Mouse (Mus musculus) E14TG2a.4 (cell line): ENCODE measurements around the gene Pbxip1.

Source experiments
- H3K27me3 ChIP-seq: 2 replicates; pipeline ENCODE4 v1.6.1; 2014; ENCODE audit warnings: low read length, control low read depth; ENCODE audit not compliant: insufficient read depth
- H3K36me3 ChIP-seq: 2 replicates; pipeline ENCODE4 v1.6.1; 2014; ENCODE audit warnings: low read length, control low read depth; ENCODE audit not compliant: insufficient read depth
- H3K4me1 ChIP-seq: replicated peaks from 2 replicates; pipeline ENCODE4 v1.6.1; 2014; ENCODE audit warnings: low read depth, low read length, control low read depth
- H3K4me3 ChIP-seq: replicated peaks from 2 replicates; pipeline ENCODE4 v1.5.1; 2014; ENCODE audit warnings: mild to moderate bottlenecking, low read length
- H3K9me3 ChIP-seq: 2 replicates; pipeline ENCODE4 v1.6.1; 2014; ENCODE audit warnings: low read length, control low read depth
- CTCF ChIP-seq: conservative IDR thresholded peaks from 2 replicates; pipeline ENCODE4 v1.5.1; 2014; ENCODE audit warnings: low read length
- NANOG ChIP-seq: IDR thresholded peaks from 2 replicates; pipeline ENCODE4 v1.6.1; 2014; ENCODE audit warnings: borderline replicate concordance, low read length, mixed read lengths
- POU5F1 ChIP-seq: IDR thresholded peaks from 2 replicates; pipeline ENCODE4 v1.6.1; 2014; ENCODE audit warnings: low read length, borderline replicate concordance

Gene Pbxip1

DNA sequence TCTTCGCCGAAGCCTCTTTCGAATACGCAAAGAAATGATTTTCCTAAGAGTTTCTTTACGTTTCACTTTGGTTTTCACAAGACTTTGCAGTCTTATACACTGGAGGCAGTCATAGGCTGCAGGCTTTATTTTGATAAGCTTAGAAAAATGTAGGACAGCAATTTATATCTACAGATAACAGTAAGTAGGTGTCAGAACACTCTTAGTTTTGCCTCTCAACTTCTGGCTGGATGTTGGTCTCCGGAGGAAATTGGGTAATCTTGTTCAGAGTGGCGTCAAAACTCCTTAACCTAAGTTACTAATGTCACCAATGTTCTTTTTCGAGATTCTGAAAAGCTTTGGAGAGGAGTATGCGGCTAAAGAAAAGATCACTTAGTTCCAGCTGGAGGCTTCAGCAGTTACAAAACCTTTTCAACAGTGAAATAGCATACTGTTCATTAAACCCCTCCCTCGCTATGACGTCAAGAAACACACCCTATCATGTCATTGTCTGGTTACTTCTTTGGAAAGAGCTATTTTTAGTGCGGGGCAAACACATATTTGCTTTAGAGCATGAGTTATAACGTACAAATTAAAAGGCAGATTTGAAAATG, 22.0 kb downstream of the Pbxip1 start:
- Histone ChIP-seq H3K27me3 (no peaks in the 10 kb centered on the region), H3K9me3 (no peaks in the 10 kb centered on the region)
- no peak for TF ChIP-seq CTCF
- TF ChIP-seq POU5F1: no peak
- TF ChIP-seq NANOG: no peak

DNA sequence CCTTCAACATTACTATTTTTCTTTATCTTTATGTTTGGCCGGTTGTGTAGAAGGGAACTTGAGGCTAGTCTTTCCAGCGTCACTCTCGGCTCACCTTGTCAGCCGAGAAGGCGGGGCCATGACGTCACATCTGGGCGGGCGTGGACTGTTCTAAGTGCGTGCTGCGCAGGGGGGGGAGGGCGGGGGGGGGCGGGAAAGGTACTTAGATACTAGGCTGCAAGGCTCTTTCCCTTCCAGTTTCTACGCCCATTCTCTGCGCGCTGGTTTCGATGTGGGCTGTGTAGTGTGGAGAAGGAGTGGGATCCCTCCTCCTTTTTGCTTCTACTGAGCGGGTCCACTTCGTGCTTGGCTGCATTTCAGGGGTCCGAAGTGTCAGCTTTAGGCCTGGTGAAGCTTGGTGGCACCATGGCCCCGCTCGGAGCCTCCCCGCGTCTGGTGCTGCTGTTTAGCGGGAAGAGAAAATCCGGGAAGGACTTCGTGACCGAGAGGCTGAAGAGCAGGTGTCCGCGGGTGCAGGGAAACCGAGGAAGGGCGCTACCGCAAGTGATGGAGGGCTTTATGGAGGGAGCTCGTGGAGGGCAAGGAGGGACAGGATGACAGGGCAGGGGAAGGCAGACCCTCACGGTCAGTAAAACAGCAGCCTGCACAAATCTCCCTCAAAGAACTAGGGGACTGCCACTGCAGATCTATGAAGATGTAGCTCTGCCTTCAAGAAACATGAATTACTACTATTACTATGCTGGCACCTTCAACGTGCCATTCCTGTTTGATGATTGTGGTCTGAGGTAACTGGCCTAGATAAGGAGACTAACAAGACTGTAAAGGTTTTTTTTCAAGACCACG, 22.7 kb downstream of the Pbxip1 start:
- Histone ChIP-seq H3K36me3 (peaks cover 26% of the 10 kb centered on the region), H3K27me3 (no peaks in the 10 kb centered on the region), H3K9me3 (no peaks in the 10 kb centered on the region), H3K4me3 (peak overlapping the region; percentile 87), H3K4me1 (peaks cover 59% of the 10 kb centered on the region)
- TF ChIP-seq NANOG (no peak), CTCF (no peak), POU5F1 (no peak)

More for the DNA sequence above, 22.0 kb downstream of the Pbxip1 start:
- Histone ChIP-seq H3K4me1 (peaks cover 59% of the 10 kb centered on the region), H3K36me3 (peaks cover 18% of the 10 kb centered on the region), H3K4me3 (peak overlapping the region; percentile 87)

DNA sequence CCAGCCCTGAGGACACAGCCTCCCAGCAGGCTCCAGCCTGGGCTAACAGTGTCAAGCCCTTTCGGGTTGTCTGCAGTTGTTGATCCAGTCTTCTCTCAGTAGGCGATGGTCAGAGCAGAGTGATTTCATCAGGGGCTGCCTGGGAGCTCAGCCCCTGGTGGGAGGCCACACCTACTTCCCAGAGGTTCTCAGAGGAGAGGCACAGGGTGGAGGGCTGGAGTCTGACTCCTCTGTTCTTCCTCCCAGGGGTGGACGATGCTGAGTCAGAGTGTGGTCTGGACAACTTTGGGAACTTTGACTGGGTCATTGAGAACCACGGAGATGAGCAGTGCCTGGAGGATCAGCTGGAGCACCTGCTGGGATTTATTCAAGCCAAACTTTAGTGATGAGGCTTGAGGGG, 31.8 kb downstream of the Pbxip1 start:
- Histone ChIP-seq H3K4me1 (peaks cover 62% of the 10 kb centered on the region), H3K36me3 (peaks cover 50% of the 10 kb centered on the region), H3K4me3 (peak overlapping the region; percentile 13; the same call in 1 of the 2 replicates), H3K9me3 (no peaks in the 10 kb centered on the region), H3K27me3 (no peaks in the 10 kb centered on the region)
- TF ChIP-seq POU5F1: no peak
- no peak for TF ChIP-seq NANOG
- TF ChIP-seq CTCF: no peak

DNA sequence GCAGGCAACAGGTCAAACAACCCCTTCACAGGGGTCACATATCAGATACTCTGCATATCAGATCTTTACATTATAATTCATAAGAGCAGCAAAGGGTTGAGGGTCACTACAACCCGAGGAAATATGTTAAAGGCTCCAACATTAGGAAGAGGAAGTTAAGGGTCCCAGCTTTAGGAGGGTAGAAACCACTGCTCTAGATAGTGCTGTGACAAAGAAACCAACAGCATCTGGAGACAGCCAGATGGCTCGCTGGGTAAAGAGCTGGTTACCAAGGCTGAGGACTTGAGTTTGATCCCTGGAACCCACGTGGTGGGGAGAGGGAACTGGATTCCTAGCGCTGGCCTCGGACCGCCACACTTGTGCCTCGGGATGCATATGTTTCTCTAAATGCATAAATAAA, 35.8 kb downstream of the Pbxip1 start:
- TF ChIP-seq NANOG: no peak
- TF ChIP-seq POU5F1: no peak
- TF ChIP-seq CTCF: no peak
- H3K9me3 ChIP-seq: no peaks in the 10 kb centered on the region
- H3K4me1 ChIP-seq: peaks cover 40% of the 10 kb centered on the region
- H3K4me3 ChIP-seq: no peak overlapping the region
- peaks cover 26% of the 10 kb centered on the region for H3K36me3 ChIP-seq
- no peaks in the 10 kb centered on the region for H3K27me3 ChIP-seq

DNA sequence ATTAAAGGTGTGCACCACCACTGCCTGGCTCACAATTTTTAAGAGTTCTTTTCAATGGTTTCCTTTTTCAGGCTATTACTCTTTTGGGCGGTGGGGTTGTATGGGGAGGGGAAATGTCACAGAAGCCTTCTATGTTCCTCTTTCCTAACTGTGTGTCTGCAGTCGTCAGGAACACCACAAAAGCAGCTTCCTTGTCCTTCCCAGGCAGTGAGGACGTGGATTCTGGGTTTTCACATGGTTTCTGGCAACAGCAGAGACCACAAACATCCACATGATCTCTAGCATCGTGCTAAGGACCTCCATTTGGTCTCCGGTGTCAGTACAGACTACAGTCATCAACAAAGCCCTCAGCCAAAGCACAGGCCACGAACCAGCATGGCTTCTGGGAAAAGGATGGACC, 37.3 kb downstream of the Pbxip1 start:
- TF ChIP-seq CTCF (no peak), POU5F1 (no peak), NANOG (no peak)
- Histone ChIP-seq H3K36me3 (peaks cover 11% of the 10 kb centered on the region), H3K4me3 (no peak overlapping the region), H3K9me3 (no peaks in the 10 kb centered on the region), H3K4me1 (peaks cover 25% of the 10 kb centered on the region), H3K27me3 (no peaks in the 10 kb centered on the region)

DNA sequence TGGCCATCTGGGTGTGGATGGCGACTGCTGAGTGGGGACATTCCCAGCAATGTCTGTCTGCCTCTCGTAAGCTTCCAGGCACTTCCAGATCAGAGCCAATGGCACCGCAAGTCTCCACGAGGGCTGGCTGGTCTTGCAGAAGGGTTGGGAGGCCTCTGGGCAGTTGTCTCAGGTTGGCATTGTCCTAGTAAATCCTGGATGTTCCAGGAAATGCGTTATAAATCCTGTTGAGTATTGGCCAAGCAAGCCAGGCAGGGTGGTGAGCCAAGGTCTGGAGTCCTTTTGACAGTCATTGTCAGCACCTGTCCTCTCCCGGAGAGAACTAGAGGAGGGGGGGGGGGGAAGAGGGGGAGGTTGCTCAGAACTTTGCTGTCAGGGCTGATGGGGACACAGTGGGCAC, 42.5 kb downstream of the Pbxip1 start:
- Histone ChIP-seq H3K4me1 (peaks cover 15% of the 10 kb centered on the region), H3K9me3 (no peaks in the 10 kb centered on the region), H3K36me3 (no peaks in the 10 kb centered on the region), H3K27me3 (no peaks in the 10 kb centered on the region), H3K4me3 (no peak overlapping the region)
- TF ChIP-seq NANOG (no peak), POU5F1 (no peak), CTCF (no peak)

DNA sequence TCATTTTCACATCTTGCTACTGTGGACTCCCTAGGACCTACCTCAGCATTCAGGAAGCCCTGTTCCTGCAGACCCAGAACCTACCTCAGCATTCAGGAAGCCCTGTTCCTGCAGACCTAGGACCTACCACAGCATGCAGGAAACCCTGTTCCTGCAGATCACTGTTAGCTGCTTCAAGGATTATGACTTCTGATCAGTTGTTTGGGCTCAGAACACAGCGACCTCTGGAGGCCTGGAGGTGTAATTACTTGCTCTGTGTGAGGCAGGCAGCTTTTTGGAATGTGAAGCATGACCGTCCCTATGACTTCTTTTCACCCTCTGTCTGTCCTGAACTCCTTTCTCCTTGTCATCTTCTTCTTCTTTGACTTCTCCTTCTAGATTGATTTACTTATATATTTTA, 45.0 kb downstream of the Pbxip1 start:
- Histone ChIP-seq H3K4me3 (peak overlapping the region; percentile 57), H3K4me1 (peaks cover 19% of the 10 kb centered on the region), H3K27me3 (no peaks in the 10 kb centered on the region), H3K9me3 (no peaks in the 10 kb centered on the region), H3K36me3 (no peaks in the 10 kb centered on the region)
- TF ChIP-seq POU5F1: no peak
- peak; percentile 98 for TF ChIP-seq CTCF

DNA sequence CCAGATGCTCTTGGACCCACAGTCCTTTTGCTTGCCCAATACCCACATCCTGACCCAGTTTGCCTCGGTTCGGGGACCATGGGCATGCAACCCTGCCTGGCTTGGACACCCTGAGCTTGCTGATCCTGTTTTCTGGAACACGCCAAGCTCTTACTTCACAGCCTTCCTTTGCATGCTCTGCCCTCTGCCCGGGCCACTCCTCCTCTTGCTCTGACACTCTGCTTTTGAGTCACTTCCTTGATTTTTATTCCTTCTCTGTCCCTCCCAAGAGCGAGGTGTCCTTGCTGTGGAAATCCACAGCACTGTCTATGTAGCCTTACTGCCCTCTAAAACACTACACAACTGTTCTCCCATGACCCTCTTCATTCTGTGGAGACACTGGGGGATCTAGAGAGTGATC, 45.7 kb downstream of the Pbxip1 start:
- H3K4me1 ChIP-seq: peaks cover 18% of the 10 kb centered on the region
- no peaks in the 10 kb centered on the region for H3K9me3 ChIP-seq
- peaks cover 6% of the 10 kb centered on the region for H3K27me3 ChIP-seq
- H3K36me3 ChIP-seq: no peaks in the 10 kb centered on the region
- TF ChIP-seq NANOG (no peak), CTCF (no peak), POU5F1 (no peak)
- no peak overlapping the region for H3K4me3 ChIP-seq
